Mouse (Mus musculus) spleen, adult 18-20 months (tissue): ENCODE results near the gene Tcp1.
"Not testable (repeated sequence)": the region's sequence is repeated elsewhere in the genome, so short reads cannot be mapped to it uniquely, and the experiment has no call there.

ENCODE experiments used
- DNase-seq, 2 experiments: peaks; one replicate each; pipeline ENCODE4 v3.0.0; 2022; ENCODE audit warnings: mixed read lengths in 2 of 2

Tcp1 gene

GRCm38 (mm10) chr17:12915488-12915880, at the start of gene Tcp1:
Gene Tcp1, plus strand, starts transcription at chr17:12915701.
- DNase-seq = no peak

GRCm38 (mm10) chr17:12866853-12867252, 48.6 kb upstream of the Tcp1 start:
- DNase-seq = no peak

DNA sequence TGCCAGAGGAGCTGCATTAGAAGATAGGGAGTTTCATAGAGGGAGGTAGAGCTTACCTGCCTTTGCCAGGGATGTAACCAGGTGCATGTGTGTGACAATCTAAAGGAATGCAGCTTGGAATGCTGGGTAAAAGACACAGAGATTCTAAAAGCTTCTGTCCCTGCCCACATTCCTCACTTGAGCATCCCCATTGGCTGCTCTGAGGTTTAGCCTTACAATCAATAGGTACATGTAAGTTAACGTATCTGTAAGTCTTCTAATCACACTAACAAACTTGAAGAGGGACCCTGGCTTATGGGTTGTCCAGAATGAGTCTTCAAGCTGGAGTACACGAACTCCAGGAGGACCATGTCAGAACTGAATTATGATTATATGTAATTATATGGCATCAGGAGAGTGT, 47.5 kb upstream of the Tcp1 start, which contains the start of gene Mas1:
TSS of gene Mas1 (minus strand) at position 101 of the 400 bp plus-strand sequence.
- no peak for DNase-seq

GRCm38 (mm10) chr17:12868640-12869039, 46.9 kb upstream of the Tcp1 start:
- no peak for DNase-seq

GRCm38 (mm10) chr17:12872275-12873028, 43.0 kb upstream of the Tcp1 start:
- no peak for DNase-seq

DNA sequence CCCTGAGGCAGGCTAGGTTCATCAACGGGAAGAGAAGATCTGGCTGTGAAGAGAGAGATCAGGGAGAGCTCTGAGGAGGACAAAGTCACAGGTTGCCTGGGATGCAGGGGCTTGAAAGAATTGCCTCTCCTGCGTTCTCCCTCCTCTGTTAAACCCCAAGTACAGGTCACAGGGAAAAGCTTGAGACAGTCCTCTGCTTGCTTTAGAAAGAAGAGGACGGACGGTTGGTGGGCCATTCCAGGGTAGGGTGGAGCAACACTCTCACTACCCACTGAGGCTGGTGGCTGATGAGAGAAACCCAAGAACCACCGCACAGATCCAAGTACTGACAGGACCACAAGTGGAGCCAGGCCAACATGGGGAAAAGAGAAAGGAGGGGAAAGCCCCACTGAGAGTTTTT, 39.8 kb upstream of the Tcp1 start, which contains the start of gene Mrgprh:
TSS of gene Mrgprh (plus strand) at position 301 of the 400 bp plus-strand sequence.
- DNase-seq = no peak

DNA sequence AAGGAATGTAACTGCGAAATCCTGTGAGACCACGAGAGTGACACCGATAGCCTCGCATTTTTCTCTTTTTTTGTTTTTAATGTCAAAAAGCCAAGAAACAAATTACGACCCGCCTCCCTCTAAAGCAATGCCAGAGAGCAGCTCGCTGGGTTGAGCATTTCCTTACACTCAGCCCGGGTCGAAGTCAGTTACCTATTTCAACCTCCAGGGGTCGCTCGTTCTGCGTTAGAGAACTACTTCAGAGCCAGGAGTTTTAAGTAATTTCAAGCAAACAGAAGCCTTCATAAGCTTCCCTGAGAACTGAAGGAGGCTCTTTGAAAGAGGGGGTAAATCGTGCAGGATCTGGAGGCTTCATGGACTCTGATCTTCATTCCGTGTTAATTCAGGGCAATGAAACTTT, 35.3 kb upstream of the Tcp1 start:
- peak; percentile 51 to 70 for DNase-seq

GRCm38 (mm10) chr17:12881216-12881615, 34.3 kb upstream of the Tcp1 start:
- DNase-seq = no peak

DNA sequence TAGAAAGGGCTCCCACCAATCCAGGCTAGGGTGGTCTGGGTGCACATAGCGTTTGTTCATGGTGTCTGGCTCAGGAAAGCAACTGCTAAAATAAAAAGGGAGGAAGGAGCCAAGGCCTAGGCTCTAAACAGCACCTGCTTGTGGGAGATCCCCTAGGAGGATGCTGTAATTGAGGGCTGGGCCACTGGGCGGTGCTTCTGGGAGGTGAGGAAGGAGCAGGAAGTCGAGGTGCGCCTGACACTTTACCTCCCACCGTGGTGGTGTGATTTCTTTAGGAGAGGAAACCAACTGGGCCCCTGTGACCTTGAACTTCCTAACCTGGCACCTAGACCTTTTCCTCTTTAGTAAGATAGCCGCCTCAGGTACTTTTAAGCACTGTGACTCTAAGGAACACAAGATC, 28.9 kb upstream of the Tcp1 start:
- peak in 1 of 2 experiments; percentile 10 for DNase-seq

DNA sequence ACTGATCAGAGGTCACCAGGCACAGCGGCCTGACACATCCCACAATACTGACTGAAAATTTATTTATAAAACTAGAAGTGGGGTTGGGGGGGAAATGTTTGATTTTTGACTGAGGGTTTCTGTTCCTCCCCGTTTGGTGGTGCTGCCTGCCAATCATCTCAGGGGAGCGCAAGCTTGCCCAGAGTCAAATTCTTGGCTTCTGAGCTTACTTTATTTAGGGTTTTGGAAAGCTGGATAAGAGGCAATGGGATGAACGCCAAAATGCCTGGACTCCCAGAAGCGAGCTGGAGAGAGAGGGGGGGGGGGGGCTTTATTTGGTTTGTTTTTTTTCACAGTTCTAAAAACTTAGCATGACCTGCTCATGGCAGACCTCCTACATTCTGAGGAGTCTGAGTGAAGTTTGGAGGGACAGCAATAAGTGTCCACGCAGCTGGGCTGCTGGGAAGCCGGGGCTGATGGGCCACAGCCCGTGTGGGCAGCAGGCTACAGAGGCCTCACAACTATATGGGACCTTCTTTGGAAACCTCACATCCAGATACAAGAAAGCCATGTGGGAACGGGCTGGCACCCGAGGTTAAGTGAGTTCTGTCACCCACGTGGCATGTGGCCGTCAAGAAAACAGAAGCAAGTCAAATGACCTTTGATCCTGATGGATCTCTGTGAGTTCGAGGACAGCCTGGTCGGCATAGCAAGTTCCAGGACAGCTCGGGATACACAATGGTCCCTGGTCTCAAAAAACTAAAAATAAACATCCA, 28.3 kb upstream of the Tcp1 start:
- DNase-seq = no peak

GRCm38 (mm10) chr17:12891054-12891453, 24.4 kb upstream of the Tcp1 start:
- no peak for DNase-seq

GRCm38 (mm10) chr17:12892033-12892432, 23.5 kb upstream of the Tcp1 start:
- DNase-seq = no peak

- DNase-seq = no peak
Observed at GRCm38 (mm10) chr17:12897674-12898073, 17.8 kb upstream of the Tcp1 start.

GRCm38 (mm10) chr17:12898607-12899006, 16.9 kb upstream of the Tcp1 start:
- not testable (repeated sequence) for DNase-seq

GRCm38 (mm10) chr17:12902291-12902690, 13.2 kb upstream of the Tcp1 start:
- no peak for DNase-seq

DNA sequence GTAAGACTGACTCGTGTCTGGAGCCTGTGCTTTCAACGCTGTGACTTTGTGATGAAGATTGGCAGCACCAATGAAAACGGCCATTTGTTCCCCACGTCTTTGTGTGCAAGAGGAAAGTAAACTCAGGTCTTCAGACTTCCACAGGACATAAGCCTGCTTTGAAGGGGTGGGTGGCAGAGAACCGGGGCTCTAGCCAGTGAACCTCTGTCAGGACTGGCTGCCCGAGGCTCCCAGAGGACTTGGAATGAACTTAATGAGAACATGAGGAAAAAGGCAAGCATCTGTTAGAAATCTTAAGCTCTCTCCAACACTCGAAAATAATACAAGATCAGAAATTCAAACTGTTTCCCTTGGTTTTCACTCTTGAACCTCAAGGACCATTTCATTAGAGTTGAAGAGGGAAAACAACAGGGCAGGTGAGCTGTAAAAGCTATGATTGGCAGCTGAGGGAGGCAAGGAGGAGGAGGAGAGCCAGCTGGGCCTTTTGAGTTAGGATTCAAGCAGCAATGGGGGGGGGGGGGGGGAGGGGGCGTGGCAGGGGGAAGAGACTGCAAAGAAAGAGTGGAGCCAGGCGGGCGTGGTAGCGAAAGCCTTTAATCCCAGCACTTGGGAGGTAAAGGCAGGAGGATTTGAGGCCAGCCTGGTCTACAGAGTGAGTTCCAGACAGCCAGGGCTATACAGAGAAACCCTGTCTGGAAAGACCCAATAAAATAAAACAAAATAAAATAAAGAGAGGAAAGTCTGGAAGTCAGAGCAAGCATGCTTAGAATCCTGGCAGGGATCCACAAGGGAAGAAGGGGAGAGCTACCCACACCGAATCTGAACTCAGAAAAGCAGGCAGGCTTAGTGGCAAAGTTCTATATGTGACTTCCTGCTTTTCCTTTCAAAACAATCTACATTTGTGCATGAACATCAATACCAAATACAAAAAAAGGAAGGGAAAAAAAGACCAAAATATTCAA, 11.8 kb upstream of the Tcp1 start:
- DNase-seq = no peak

GRCm38 (mm10) chr17:12904349-12904748, 11.2 kb upstream of the Tcp1 start:
- no peak for DNase-seq

- DNase-seq = no peak
Observed at GRCm38 (mm10) chr17:12905810-12906209, 9.7 kb upstream of the Tcp1 start.

DNA sequence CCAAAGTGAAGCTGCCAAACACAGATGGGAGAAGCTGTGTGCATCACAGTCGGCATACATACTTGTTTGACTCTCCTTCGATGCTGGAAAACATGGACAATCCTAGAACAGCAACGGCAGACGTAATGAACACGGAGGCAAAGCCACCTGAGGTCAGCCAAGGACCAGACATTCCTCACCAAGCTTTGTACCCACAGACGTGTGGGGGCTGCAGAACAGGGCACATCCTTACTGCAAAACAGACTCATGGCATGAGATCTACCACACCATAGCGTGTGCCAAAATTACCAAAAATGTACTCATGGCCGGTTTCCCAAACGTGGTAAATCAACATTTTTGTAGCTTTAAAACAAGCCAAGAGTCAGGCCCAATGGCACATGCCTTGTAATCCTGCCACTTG, 9.1 kb upstream of the Tcp1 start:
- DNase-seq = no peak

- DNase-seq = no peak
Observed at GRCm38 (mm10) chr17:12909361-12910280, 5.9 kb upstream of the Tcp1 start, which contains the start of gene Pnldc1. Gene Pnldc1, minus strand, starts transcription at chr17:12910230.

GRCm38 (mm10) chr17:12910391-12910790, 5.1 kb upstream of the Tcp1 start:
- DNase-seq = no peak
